Mouse (Mus musculus): ENCODE measurements around the gene Sbsn. TPM values are rescaled to one million over a fixed set of nuclear protein-coding genes. Genes with fewer than 3 reads are reported as not detected.

The Sbsn gene
- polyA plus RNA-seq, 1 experiment, result 18.2 TPM

DNA sequence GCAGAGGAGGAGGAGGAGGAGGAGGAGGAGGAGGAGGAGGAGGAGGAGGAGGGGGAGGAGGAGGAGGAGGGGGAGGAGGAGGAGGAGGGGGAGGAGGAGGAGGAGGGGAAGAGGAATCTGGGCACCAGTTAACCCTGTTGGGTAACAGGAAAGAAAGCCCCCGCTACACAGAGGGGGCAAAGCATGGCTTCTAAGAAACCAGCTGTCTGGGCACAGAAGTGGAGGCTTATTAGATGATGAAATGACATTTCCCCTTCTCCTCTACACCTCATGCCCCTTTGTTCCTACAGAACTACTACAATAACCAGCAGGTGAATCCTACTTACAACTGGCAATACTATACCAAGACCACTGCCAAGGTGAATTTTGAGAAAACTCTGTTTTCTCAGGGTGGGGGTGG, 26.6 kb downstream of the Sbsn start:
- Histone ChIP-seq H3K4me1 (ENCODE audit: control insufficient read depth, insufficient read depth, insufficient read length, low read length) (no peaks in the 10 kb centered on the region), H3K27ac (replicated peaks; ENCODE audit: low read depth, low read length) (no peak overlapping the region)

DNA sequence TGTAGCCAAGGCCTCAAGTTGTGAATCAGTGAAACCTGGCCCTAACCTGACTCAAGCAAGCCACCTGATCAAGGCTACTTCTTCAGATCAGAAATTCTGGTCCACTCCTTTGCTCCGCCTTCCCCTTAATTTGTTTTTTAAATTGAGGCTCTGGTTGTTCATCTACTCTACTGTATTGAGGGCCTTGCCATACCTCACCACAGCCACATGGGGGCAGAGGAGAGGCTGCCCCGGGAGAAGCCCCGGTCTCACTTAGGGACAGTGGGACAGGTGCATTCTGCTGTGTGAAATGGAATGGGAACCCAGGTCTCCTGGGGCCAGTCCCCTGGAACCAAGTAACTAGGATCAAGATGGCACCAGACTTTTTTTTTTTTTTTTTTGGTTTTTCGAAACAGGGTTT, 30.5 kb downstream of the Sbsn start:
- Histone ChIP-seq H3K4me3 (ENCODE audit: insufficient read depth, low read depth, low read length) (no peak overlapping the region), H3K27ac (replicated peaks; ENCODE audit: low read depth, low read length) (no peak overlapping the region), H3K4me1 (ENCODE audit: control insufficient read depth, insufficient read depth, insufficient read length, low read length) (no peaks in the 10 kb centered on the region)

More for the DNA sequence above, 26.6 kb downstream of the Sbsn start:
- H3K4me3 ChIP-seq (ENCODE audit: insufficient read depth, low read depth, low read length), result no peak overlapping the region

DNA sequence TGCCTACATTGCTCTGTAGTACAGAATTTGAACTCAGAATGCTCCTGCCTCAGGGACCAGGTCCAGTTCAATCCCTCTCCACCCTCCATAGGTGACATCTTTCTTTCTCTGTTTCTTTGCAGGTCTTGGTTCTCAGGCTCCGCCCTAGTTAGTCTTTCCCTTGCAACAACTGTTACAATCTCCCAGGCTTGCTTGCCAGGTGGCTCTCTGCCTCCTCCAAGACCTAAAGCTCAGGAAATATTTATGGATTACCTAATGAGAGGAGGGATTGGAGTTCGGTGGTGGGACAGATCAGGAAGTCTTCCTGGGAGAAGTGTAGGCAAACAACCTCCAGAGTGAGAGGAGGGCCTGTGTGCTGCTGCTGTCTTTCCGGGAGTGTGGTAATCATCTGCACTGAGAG, 31.4 kb downstream of the Sbsn start:
- Histone ChIP-seq H3K4me1 (ENCODE audit: control insufficient read depth, insufficient read depth, insufficient read length, low read length) (no peaks in the 10 kb centered on the region), H3K4me3 (ENCODE audit: insufficient read depth, low read depth, low read length) (no peak overlapping the region), H3K27ac (replicated peaks; ENCODE audit: low read depth, low read length) (no peak overlapping the region)

DNA sequence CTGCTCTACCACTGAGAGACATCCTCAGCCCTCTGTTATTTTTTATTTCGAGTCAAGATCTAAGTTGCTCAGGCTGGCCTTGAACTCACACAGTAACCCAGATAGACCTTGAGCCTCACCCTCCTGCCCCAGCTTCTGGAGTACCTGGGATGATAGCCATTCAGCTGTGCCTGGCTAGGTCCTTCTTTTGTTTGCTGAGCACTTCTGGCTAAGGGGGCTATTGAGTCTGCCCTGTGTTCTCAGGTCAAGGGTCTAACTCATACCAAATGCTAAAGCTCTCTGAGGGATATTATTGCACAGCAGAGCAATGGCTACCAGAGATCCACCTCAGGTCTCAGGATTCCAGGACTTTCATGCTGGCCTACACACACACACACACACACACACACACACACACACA, 33.9 kb downstream of the Sbsn start:
- no peak overlapping the region for H3K27ac ChIP-seq (replicated peaks; ENCODE audit: low read depth, low read length)
- H3K4me1 ChIP-seq (ENCODE audit: control insufficient read depth, insufficient read depth, insufficient read length, low read length), result no peaks in the 10 kb centered on the region
- no peak overlapping the region for H3K4me3 ChIP-seq (ENCODE audit: insufficient read depth, low read depth, low read length)

DNA sequence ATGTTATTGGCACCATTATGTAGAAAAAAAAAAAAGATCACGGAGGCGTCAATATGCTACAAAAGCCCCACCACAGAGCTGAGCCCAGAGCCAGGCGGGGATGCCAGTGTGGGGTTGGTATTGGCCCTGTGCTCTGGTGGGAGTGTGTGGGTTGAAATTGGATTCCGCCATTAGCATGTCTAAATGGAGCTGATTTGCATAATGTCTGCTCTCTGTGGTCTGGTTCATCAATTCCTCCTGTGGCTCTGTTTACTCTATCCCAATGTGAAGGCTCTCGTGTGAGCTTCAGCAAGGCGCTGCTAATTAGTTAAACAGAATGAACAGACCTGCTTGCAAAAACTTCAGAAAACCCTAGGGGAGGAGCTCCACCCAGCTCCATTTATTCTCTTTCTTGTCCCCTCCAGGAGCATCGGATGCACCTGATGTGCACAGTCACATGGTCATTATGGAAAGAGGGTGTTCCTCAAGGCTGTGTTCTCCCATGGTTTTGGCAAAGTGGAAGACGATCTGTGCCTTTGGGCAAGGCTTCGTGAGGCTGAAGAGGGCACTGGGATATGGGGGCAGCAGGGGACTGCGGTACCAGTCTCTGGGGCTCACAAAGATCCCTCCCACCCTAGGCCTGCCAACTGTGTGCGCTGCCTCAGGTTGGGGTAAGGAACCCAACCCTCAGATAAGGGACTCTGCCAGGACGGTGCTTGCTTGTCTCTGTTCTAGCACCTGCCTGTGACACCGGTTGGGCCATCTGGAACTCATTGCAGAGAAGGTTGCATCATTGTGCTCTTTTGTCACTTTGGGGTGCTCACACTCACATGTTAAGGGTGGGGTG, 34.7 kb downstream of the Sbsn start:
- H3K4me3 ChIP-seq (ENCODE audit: insufficient read depth, low read depth, low read length), result no peak overlapping the region
- H3K27ac ChIP-seq (replicated peaks; ENCODE audit: low read depth, low read length), result no peak overlapping the region
- H3K4me1 ChIP-seq (ENCODE audit: control insufficient read depth, insufficient read depth, insufficient read length, low read length), result no peaks in the 10 kb centered on the region

DNA sequence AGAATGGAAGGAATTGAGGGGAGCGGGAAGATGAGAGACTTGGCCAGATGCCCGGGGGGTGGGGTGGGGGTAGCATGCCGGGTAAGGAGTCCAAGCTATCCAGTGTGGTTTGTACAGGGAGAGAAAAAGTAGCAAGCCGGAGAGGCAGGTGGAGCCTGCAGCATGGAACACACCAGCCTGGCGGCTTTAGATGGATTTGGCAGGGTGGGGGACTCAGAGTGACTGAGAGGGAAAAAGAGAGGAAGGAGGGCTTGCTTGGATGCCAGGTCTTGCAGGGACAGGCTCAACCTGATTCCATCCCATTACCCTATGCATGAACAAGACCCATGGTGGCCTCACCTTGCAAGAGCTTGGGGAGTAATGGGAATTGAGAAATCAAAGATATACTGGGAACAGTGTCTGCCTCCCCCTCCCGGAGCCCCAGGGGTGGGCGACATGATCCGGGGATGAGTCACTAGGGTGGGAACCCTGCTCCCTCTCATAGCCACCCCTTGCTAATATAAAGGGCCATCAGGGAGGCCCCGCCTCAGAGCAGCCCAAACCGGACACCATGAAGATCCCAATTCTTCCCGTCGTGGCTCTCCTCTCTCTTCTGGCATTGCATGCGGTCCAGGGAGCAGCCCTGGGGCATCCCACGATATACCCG, 36.2 kb downstream of the Sbsn start, which contains the start of gene Krtdap:
TSS of gene Krtdap (plus strand) at position 520 of the 646 bp plus-strand sequence.
- Histone ChIP-seq H3K4me3 (ENCODE audit: insufficient read depth, low read depth, low read length) (no peak within 1 kb of the TSS), H3K4me1 (ENCODE audit: control insufficient read depth, insufficient read depth, insufficient read length, low read length) (no peaks in the 10 kb centered on the region), H3K27ac (replicated peaks; ENCODE audit: low read depth, low read length) (no peak within 1 kb of the TSS)

DNA sequence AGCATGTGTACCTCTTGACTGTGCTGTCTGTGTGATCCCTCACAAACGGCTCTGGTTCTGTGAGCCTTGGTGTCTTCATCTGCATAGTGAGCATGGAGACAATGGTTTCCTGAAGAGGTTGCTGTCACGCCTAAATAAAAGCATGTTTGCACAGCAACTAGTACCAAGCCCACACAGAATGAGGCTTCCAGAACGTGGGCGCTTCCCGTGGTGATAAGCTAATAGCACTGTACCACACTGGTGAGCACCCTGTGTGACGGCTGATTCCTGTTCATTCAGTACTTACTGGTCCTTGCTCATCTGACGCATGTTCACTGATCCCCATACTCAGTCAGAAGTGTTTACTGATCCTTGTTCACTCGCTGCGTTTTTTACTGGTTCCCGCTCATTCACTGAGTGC, 38.9 kb downstream of the Sbsn start:
- no peak overlapping the region for H3K27ac ChIP-seq (replicated peaks; ENCODE audit: low read depth, low read length)
- H3K4me1 ChIP-seq (ENCODE audit: control insufficient read depth, insufficient read depth, insufficient read length, low read length), result no peaks in the 10 kb centered on the region
- no peak overlapping the region for H3K4me3 ChIP-seq (ENCODE audit: insufficient read depth, low read depth, low read length)

DNA sequence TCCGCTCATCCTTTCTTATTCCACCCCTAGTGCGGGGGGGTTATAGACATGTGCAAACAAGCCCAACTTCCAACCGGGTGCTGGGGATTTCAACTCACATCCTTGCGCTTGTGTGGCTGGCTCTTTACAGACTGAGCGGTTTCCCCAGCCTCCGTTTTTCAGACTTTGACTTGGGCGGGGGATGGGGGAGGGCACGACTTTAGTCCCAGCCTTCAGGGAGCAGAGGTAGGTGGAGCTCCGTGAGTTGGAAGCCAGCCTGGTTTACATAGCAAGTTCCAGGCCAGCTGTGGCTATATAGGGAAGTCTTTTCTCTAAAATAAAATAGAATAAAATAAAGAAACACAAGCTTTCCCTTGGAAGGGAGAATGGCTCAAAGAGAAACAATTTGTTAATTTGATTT, 40.6 kb downstream of the Sbsn start:
- no peaks in the 10 kb centered on the region for H3K4me1 ChIP-seq (ENCODE audit: control insufficient read depth, insufficient read depth, insufficient read length, low read length)
- no peak overlapping the region for H3K27ac ChIP-seq (replicated peaks; ENCODE audit: low read depth, low read length)

DNA sequence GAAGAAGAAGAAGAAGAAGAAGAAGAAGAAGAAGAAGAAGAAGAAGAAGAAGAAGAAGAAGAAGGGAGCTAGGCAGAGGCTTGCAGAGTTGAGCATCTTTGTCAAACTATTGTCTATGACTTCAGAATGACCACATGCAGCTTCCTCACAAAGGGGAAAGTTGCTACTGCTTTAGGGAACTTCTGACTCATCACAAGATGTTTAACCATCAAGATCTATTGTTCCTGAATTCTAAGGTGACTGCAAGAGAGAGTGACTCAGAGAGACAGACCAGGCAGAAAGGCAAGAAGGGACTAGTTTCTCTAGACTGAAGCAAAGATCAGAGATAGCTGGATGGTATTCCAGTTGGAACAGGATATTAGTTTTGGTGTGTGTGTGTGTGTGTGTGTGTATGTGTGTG, 43.6 kb downstream of the Sbsn start:
- no peak overlapping the region for H3K4me3 ChIP-seq (ENCODE audit: insufficient read depth, low read depth, low read length)
- H3K4me1 ChIP-seq (ENCODE audit: control insufficient read depth, insufficient read depth, insufficient read length, low read length), result no peaks in the 10 kb centered on the region
- no peak overlapping the region for H3K27ac ChIP-seq (replicated peaks; ENCODE audit: low read depth, low read length)

More for the DNA sequence above, 40.6 kb downstream of the Sbsn start:
- H3K4me3 ChIP-seq (ENCODE audit: insufficient read depth, low read depth, low read length), result no peak overlapping the region

DNA sequence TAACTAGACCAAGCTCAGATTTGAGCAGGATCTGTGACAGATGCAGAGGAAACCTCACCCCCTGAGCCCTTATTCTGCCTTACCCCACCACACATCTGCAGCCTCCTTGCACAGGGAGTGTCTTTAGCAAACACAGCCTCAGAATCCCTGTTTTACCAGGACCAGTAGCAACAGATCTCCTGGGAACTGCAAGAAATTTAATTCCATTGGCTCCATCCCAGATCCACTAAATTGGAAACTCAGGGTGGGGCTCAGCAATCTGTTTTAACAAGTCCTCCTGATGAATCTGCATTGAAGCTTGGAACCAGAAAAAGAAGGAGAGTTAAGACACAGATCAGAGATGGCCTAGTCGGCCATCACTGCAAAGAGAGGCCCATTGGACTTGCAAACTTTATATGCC, 45.5 kb downstream of the Sbsn start:
- Histone ChIP-seq H3K27ac (replicated peaks; ENCODE audit: low read depth, low read length) (no peak overlapping the region), H3K4me1 (ENCODE audit: control insufficient read depth, insufficient read depth, insufficient read length, low read length) (no peaks in the 10 kb centered on the region), H3K4me3 (ENCODE audit: insufficient read depth, low read depth, low read length) (no peak overlapping the region)

DNA sequence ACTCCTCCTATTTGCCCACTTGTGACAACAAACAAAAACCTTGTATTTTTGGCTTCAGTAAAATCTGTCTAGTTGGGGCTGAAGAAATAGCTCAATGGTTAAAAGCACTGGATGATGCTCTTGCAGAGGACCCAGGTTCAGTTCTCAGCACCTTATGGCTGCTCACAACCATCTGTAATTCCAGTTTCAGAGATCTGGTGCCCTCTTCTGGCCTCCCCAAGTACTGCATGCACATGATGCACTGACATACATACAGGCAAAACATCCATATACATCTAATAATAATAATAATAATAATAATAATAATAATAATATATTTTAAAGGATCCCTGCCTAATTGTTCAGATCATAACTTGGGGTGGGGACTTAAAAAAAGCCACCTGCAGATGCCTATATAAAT, 49.4 kb downstream of the Sbsn start:
- Histone ChIP-seq H3K4me3 (ENCODE audit: insufficient read depth, low read depth, low read length) (no peak overlapping the region), H3K27ac (replicated peaks; ENCODE audit: low read depth, low read length) (no peak overlapping the region), H3K4me1 (ENCODE audit: control insufficient read depth, insufficient read depth, insufficient read length, low read length) (no peaks in the 10 kb centered on the region)

DNA sequence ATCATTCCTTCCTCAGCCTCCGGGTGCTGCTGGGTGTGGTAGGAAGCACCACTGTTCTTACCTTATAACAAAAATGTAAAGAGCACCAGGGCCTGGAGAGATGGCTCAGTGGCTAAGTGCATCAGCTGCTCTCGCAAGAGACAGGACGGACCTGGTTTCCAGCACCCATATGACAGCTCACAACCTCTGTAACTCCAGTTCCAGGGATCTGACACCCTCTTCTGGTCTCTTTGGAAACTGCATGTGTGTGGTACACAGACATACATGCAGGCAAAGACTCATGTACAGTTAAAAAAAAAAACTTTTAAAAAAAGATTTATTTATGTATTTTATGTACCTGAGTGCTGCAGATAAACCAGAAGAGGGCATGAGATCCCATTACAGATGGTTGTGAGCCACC, 52.0 kb downstream of the Sbsn start:
- H3K27ac ChIP-seq (replicated peaks; ENCODE audit: low read depth, low read length), result no peak overlapping the region
- H3K4me1 ChIP-seq (ENCODE audit: control insufficient read depth, insufficient read depth, insufficient read length, low read length), result no peaks in the 10 kb centered on the region
- no peak overlapping the region for H3K4me3 ChIP-seq (ENCODE audit: insufficient read depth, low read depth, low read length)

DNA sequence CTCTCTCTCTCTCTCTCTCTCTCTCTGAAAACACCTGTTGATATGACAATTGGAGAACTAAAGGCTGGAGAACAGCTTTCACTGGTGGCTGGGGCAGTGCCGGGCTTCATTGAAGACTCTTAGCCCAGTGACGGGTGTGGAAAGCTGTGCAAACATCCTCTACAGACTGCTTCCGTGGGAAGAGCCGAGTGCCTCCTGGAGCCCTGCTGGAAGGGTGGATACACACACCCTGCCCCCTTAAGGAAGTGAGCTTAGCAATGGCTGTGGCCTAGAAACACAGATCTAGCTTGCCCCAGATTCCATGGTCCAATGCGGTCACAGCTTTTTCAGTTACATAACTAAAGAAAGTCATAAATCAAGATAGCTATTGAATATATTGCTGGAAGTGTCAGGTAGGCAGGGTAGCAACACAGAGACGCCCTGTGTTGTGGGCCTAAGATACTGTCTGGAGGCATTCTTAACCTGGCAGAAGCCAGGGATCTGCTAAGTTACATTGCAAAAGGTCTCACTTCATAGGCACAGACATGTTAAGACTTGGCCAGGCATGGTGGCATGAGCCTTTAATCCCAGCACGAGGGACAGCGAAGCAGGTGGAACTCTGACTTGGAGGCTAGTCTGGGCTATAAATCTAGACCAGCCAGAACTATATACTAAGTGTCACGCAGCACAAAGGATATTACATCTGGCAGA, 52.9 kb downstream of the Sbsn start:
- Histone ChIP-seq H3K27ac (replicated peaks; ENCODE audit: low read depth, low read length) (no peak overlapping the region), H3K4me1 (ENCODE audit: control insufficient read depth, insufficient read depth, insufficient read length, low read length) (no peaks in the 10 kb centered on the region), H3K4me3 (ENCODE audit: insufficient read depth, low read depth, low read length) (no peak overlapping the region)

Data from brown adipose tissue, adult 24 weeks (tissue).